Mouse (Mus musculus) small intestine, adult 2 months (tissue): ENCODE results near the gene Galnt16.

ENCODE experiments used
- CTCF ChIP-seq: fragments of 200-500 bp; IDR thresholded peaks from 2 replicates; pipeline ENCODE4 v1.5.1; 2012; ENCODE audit warnings: low read depth, mild to moderate bottlenecking, control low read depth, inconsistent platforms, low read length, moderate library complexity, mixed read lengths; ENCODE audit not compliant: insufficient replicate concordance, insufficient read length; ENCODE audit errors: extremely low read depth
- POLR2A ChIP-seq: fragments of 200-500 bp; IDR thresholded peaks from 2 replicates; pipeline ENCODE4 v1.6.1; 2012; ENCODE audit warnings: low read depth, mild to moderate bottlenecking, control low read depth, inconsistent platforms, low read length, moderate library complexity

DNA sequence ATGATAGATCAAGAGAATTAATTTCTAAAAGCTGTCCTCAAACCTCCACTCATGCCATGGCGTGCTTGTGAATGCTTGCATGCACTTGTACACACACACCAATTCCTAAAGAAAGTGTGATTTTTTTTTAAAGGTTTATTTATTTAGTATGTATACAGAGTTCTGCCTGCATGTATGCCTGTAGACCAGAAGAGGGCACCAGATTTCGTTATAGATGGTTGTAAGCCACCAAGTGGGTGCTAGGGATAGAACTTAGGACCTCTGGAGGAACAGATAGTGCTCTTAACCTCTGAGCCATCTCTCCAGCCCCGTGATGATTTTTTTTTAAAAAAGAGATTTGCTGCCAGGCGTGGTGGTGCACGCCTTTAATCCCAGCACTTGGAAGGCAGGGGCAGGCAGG is 24.8 kb upstream of the Galnt16 start:
- no peak for TF ChIP-seq POLR2A
- no peak for TF ChIP-seq CTCF
